Mouse (Mus musculus) liver, embryonic 16.5 days (tissue): ENCODE measurements around the gene Kctd11. TPM values are rescaled to one million over a fixed set of nuclear protein-coding genes. Genes with fewer than 3 reads are reported as not detected.

Source experiments
- ATAC-seq: fragments of 200-750 bp; cut with Nextera tagmentation; 2 replicates; pipeline ENCODE4 v1.8.0; 2017; ENCODE audit warnings: low read depth, mild to moderate bottlenecking, moderate number of reproducible peaks, moderate library complexity
- H3K27ac ChIP-seq: fragments of 300-500 bp; sonication (generic); 2 replicates; pipeline ENCODE4 v1.5.1; 2014; ENCODE audit warnings: mild to moderate bottlenecking, low read length
- H3K27me3 ChIP-seq: fragments of 300-500 bp; sonication (generic); 2 replicates; pipeline ENCODE4 v1.6.1; 2014; ENCODE audit warnings: low read depth, low read length, mixed read lengths; ENCODE audit not compliant: control insufficient read depth, insufficient read depth
- H3K36me3 ChIP-seq: fragments of 300-500 bp; sonication (generic); 2 replicates; pipeline ENCODE4 v1.6.1; 2014; ENCODE audit warnings: mild to moderate bottlenecking; ENCODE audit not compliant: control insufficient read depth, insufficient read depth
- H3K4me1 ChIP-seq: fragments of 300-500 bp; sonication (generic); 2 replicates; pipeline ENCODE4 v1.6.1; 2014; ENCODE audit warnings: low read depth, low read length, mixed read lengths; ENCODE audit not compliant: control insufficient read depth
- H3K4me2 ChIP-seq: fragments of 300-500 bp; sonication (generic); 2 replicates; pipeline ENCODE4 v1.6.1; 2014; ENCODE audit warnings: low read depth, low read length, mixed read lengths
- H3K4me3 ChIP-seq: fragments of 300-500 bp; sonication (generic); 2 replicates; pipeline ENCODE4 v1.5.1; 2014; ENCODE audit warnings: low read depth, mild to moderate bottlenecking, low read length
- H3K9ac ChIP-seq: fragments of 300-500 bp; sonication (generic); 2 replicates; pipeline ENCODE4 v1.6.1; 2014; ENCODE audit warnings: low read depth, low read length
- H3K9me3 ChIP-seq: fragments of 300-500 bp; sonication (generic); replicated peaks from 2 replicates; pipeline ENCODE4 v1.6.1; 2016; ENCODE audit warnings: low read length; ENCODE audit not compliant: control insufficient read depth
- WGBS: fragments of 180-500 bp; shearing (Covaris S2); extraction: QIAGEN DNeasy Blood & Tissue Kit; methylation state at CpG from one replicate; pipeline ENCODE4 v1.1.7; 2014; ENCODE audit not compliant: insufficient replicate concordance; 5-methylcytosine and 5-hydroxymethylcytosine counted together
- polyA plus RNA-seq: library from polyadenylated mRNA; unstranded; fragments of >200 nt; fragmentation: Nextera tagmentation; extraction: Ambion mirVana; gene quantifications from 2 replicates; pipeline ENCODE4 v1.2.1, GENCODE M21; 2015

Kctd11 gene
- polyA plus RNA-seq, 1 experiment from 2014 or later: 1.4 TPM

DNA sequence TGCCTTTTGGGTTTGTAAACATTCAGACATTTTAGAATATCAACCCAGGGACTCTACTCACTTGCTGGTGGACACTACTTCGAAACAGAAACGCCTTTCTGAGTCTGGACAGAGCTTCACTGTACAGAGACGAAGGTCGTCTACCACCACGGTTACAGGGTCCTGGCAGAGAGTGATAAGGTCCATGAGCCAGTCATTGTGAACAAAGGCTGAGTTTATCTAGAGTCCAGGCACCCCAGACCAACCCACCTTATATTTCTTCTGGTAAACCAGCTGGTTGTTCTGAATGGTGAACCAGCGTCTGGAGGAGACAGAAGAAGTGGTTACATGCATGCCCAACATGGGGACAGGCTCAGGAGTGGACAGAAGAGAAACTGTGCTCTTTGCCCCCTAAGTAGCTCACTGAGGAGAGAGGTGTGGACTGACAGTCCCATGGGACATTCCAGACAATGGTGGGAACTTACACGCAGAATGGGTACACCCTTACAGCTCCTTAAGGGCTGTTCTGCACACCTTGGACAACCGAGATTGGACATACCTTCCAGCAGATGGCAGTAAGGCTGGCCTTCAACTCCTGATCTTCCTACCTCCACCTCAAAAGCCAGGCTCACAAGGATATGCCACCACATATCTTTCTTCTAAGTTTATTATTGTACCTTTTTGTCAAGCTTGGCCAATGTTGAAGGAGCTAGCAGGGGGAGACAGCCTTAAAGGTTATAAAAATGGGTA, 5.9 kb upstream of the Kctd11 start:
- Histone ChIP-seq H3K9me3 (no peaks in the 10 kb centered on the region), H3K9ac (peak overlapping the region; percentile 27; the same call in 1 of the 2 replicates), H3K36me3 (no peaks in the 10 kb centered on the region), H3K27ac (peak overlapping the region; percentile 41), H3K4me2 (peak overlapping the region; percentile 26), H3K4me3 (no peak overlapping the region), H3K27me3 (no peaks in the 10 kb centered on the region), H3K4me1 (peaks cover 29% of the 10 kb centered on the region)
- WGBS: 20% methylated on average over 8 of the region's 8 CpGs
- ATAC-seq: peak; percentile 76

- Histone ChIP-seq H3K9me3 (no peaks in the 10 kb centered on the region), H3K27me3 (no peaks in the 10 kb centered on the region), H3K4me3 (no peak overlapping the region), H3K27ac (no peak overlapping the region), H3K4me1 (peaks cover 45% of the 10 kb centered on the region), H3K36me3 (no peaks in the 10 kb centered on the region), H3K9ac (no peak overlapping the region), H3K4me2 (no peak overlapping the region)
- WGBS: 70% methylated on average over 8 of the region's 8 CpGs
- ATAC-seq: no peak
These were observed 3.5 kb upstream of the Kctd11 start for GRCm38 (mm10) chr11:69884663-69885062.

- H3K9me3 ChIP-seq: no peaks in the 10 kb centered on the region
- H3K27me3 ChIP-seq: no peaks in the 10 kb centered on the region
- no peak for ATAC-seq
- 73% methylated on average over 9 of the region's 9 CpGs for WGBS
- no peak overlapping the region for H3K4me2 ChIP-seq
- H3K4me1 ChIP-seq: peaks cover 49% of the 10 kb centered on the region
- H3K27ac ChIP-seq: no peak overlapping the region
- no peak overlapping the region for H3K4me3 ChIP-seq
- no peak overlapping the region for H3K9ac ChIP-seq
- H3K36me3 ChIP-seq: no peaks in the 10 kb centered on the region
These were observed 3.0 kb upstream of the Kctd11 start for GRCm38 (mm10) chr11:69884240-69884639.

DNA sequence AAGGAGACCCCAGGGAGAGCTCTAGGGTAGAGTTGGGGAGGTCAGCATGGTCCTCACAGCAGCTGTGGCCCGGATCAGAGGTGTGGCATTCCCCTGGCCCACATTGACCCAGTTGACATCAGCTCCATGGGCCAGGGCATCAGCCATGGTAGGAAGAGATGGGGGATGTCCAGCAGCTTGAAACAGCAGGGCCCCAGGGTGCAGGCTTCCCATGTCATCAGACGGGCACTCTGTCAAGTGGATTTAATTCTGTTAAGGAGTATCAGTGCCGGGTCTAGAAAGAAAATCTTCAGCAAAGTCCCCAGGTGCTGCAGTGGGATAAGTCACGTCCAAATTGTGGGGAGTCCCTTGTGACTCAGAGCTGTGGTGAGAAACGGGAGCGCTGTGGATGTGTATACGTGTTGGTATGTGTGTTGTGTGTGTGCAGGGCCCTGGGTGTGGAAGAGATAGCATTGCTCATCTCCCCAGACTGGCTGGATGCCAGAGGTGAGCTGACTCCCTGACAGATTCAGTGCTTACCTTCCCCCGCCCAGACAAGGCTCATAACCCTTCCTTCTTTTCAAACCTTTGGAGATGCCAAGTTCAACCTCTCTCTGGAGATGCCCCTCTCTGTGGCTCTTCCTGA, 2.4 kb upstream of the Kctd11 start:
- H3K27ac ChIP-seq: no peak overlapping the region
- no peaks in the 10 kb centered on the region for H3K9me3 ChIP-seq
- no peak overlapping the region for H3K4me3 ChIP-seq
- no peaks in the 10 kb centered on the region for H3K36me3 ChIP-seq
- H3K4me1 ChIP-seq: peaks cover 55% of the 10 kb centered on the region
- ATAC-seq: no peak
- no peaks in the 10 kb centered on the region for H3K27me3 ChIP-seq
- 64% methylated on average over 8 of the region's 8 CpGs for WGBS
- H3K9ac ChIP-seq: no peak overlapping the region
- H3K4me2 ChIP-seq: no peak overlapping the region

- Histone ChIP-seq H3K27ac (no peak overlapping the region), H3K4me2 (no peak overlapping the region), H3K4me3 (no peak overlapping the region), H3K9ac (no peak overlapping the region), H3K36me3 (no peaks in the 10 kb centered on the region), H3K27me3 (no peaks in the 10 kb centered on the region), H3K9me3 (no peaks in the 10 kb centered on the region), H3K4me1 (peaks cover 59% of the 10 kb centered on the region)
- WGBS: 67% methylated on average over 4 of the region's 4 CpGs
- no peak for ATAC-seq
These were observed 1.9 kb upstream of the Kctd11 start for GRCm38 (mm10) chr11:69883066-69883465.

- peak overlapping the region; percentile 72 for H3K9ac ChIP-seq
- H3K9me3 ChIP-seq: no peaks in the 10 kb centered on the region
- peaks cover 59% of the 10 kb centered on the region for H3K4me1 ChIP-seq
- no peaks in the 10 kb centered on the region for H3K27me3 ChIP-seq
- no peaks in the 10 kb centered on the region for H3K36me3 ChIP-seq
- peak overlapping the region; percentile 93 for H3K4me2 ChIP-seq
- 67% methylated on average over 21 of the region's 21 CpGs for WGBS
- peak overlapping the region; percentile 67 for H3K4me3 ChIP-seq
- ATAC-seq: no peak
- no peak overlapping the region for H3K27ac ChIP-seq
These were observed 823 bp upstream of the Kctd11 start for GRCm38 (mm10) chr11:69881787-69882670.

DNA sequence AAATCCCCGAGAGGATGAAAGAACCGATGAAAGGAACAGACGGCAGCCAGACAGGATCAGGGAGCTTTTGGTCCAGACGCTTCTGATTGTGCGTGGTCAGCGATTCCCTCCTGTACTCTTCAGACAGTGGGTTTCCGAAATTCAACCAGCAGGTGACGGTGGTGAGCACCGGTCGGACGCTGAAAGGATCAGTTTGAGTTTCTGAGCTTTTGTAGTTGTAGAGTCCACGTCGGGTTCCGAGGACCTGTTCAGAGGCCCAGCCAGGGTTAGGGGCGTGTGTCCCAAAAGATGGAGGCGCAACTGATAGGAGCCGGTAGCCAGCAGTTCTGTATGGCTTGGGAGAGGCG, 727 bp downstream of the Kctd11 start:
- Histone ChIP-seq H3K4me3 (peak overlapping the region; percentile 67), H3K4me2 (peak overlapping the region; percentile 93), H3K9ac (peak overlapping the region; percentile 72), H3K36me3 (no peaks in the 10 kb centered on the region), H3K27ac (peak overlapping the region; percentile 92), H3K27me3 (no peaks in the 10 kb centered on the region), H3K9me3 (no peaks in the 10 kb centered on the region), H3K4me1 (peaks cover 68% of the 10 kb centered on the region)
- peak; percentile 28 for ATAC-seq
- WGBS: under 1% methylated on average over 18 of the region's 18 CpGs

DNA sequence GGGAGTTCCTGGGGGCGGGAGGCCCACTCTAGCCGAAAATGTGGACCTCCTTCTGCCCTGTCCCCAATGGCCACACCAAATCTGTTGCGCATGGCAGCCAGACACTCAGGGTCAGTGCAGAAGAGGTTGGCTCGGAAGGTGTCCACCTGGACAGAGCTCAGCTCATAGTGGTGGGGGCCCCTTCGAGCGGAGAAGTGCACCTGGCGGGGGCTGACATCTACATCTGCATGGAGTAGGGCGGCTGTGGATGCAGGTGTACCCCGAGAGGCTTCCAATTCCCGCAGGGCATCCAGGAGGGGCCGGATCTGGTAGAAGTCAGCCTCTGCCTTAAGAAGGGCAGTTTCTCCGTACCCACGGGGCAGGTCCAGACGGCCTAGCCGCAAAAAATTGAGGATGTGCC, 1.5 kb downstream of the Kctd11 start:
- Histone ChIP-seq H3K4me1 (peaks cover 72% of the 10 kb centered on the region), H3K36me3 (no peaks in the 10 kb centered on the region), H3K9me3 (no peaks in the 10 kb centered on the region), H3K27ac (peak overlapping the region; percentile 77), H3K27me3 (no peaks in the 10 kb centered on the region), H3K9ac (peak overlapping the region; percentile 72; the same call in 1 of the 2 replicates), H3K4me2 (peak overlapping the region; percentile 93), H3K4me3 (peak overlapping the region; percentile 67)
- 69% methylated on average over 15 of the region's 15 CpGs for WGBS
- no peak for ATAC-seq
